In genomic region chr6:112501156-112501555, GRCm38 (mm10) we compare ENCODE assay signal across 12 mouse cellular contexts. TPM values are rescaled to one million over a fixed set of nuclear protein-coding genes. Genes with fewer than 3 reads are reported as not detected.
A peak's percentile ranks its signal among the peaks of the same experiment; 100 is the strongest.
DNase-seq lines count a peak whose midpoint lies in the region; ATAC-seq and TF ChIP-seq lines count a peak whose summit lies in the region.
"Had no signal": no experiment of that assay in that cellular context is flagged by ENCODE, and none has a peak within 500 bp of the region (broad histone marks: within the 10 kb centered on the region; RNA-seq: fewer than 3 reads in every experiment).

No protein-coding gene starts in this region.

- H3K79me2 ChIP-seq in liver, adult 2 months (ENCODE audit: control insufficient read depth, insufficient read depth, low read length), result no peaks in the 10 kb centered on the region

- CTCF ChIA-PET in Patski (lab: Charles Lee), result interaction anchor here (1.1 to 1.7 kb wide), 2 partner anchors 9 to 10 kb away, joined by 3 read pairs; no protein-coding TSS in a partner anchor

- H3K27ac ChIP-seq in liver, adult 2 months (replicated peaks; ENCODE audit: insufficient read depth, low read depth, low read length), result no peak overlapping the region
- H3K27ac ChIP-seq in liver, embryonic 11.5 days (ENCODE audit: low read depth, low read length), result no peak overlapping the region
- H3K27ac ChIP-seq in midbrain, embryonic 11.5 days (ENCODE audit: low read depth, low read length), result no peak overlapping the region
- H3K27ac ChIP-seq: embryonic facial prominence, embryonic 15.5 days; neural tube, embryonic 12.5 days had no signal

- peak; percentile 22; the same call in 1 of the 2 replicates for TF ChIP-seq CTCF in liver, adult 2 months (IDR thresholded peaks at IDR 0.05; ENCODE audit: low read depth, low read length)
- peak; percentile 17 for TF ChIP-seq CTCF in Patski (IDR thresholded peaks at IDR 0.05)

- no peaks in the 10 kb centered on the region for H3K36me3 ChIP-seq in liver, adult 2 months (ENCODE audit: control insufficient read depth, insufficient read depth, low read length)
- no peaks in the 10 kb centered on the region for H3K36me3 ChIP-seq in liver, embryonic 11.5 days (ENCODE audit: control insufficient read depth, insufficient read depth, low read length)
- no peaks in the 10 kb centered on the region for H3K36me3 ChIP-seq in midbrain, embryonic 11.5 days (ENCODE audit: control insufficient read depth, insufficient read depth, low read length)
- H3K36me3 ChIP-seq: embryonic facial prominence, embryonic 15.5 days; neural tube, embryonic 12.5 days had no signal

- H3K27me3 ChIP-seq in liver, adult 2 months (ENCODE audit: control insufficient read depth, insufficient read depth, low read length), result no peaks in the 10 kb centered on the region
- no peaks in the 10 kb centered on the region for H3K27me3 ChIP-seq in liver, embryonic 11.5 days (replicated peaks; ENCODE audit: control insufficient read depth, insufficient read depth, low read length)
- H3K27me3 ChIP-seq in Patski, result no peaks in the 10 kb centered on the region
- H3K27me3 ChIP-seq in midbrain, embryonic 11.5 days (ENCODE audit: control insufficient read depth, insufficient read depth, low read length), result no peaks in the 10 kb centered on the region
- H3K27me3 ChIP-seq: embryonic facial prominence, embryonic 15.5 days; neural tube, embryonic 12.5 days had no signal

- ATAC-seq in liver, embryonic 11.5 days (replicated peaks; ENCODE audit: low FRiP score), result no peak
- ATAC-seq in Patski, result no peak
- ATAC-seq in granulocyte monocyte progenitor cell, adult 5-6 weeks (replicated peaks; ENCODE audit: poor library complexity, severe bottlenecking), result peak; percentile 33
- ATAC-seq in midbrain, embryonic 11.5 days (ENCODE audit: low FRiP score), result no peak

- in situ Hi-C loops in Patski (cut with MboI; ENCODE audit: low pct_unique_long_range_greater_than_20kb), result no loop called here

- WGBS in liver, adult 2 months, result 30% methylated on average over 2 of the region's 2 CpGs
- 57% methylated on average over 2 of the region's 2 CpGs for WGBS in liver, embryonic 11.5 days
- WGBS in midbrain, embryonic 11.5 days, result 81% methylated on average over 2 of the region's 2 CpGs

- H3K4me3 ChIP-seq in liver, adult 2 months (ENCODE audit: insufficient read depth, low read depth, low read length), result no peak overlapping the region
- H3K4me3 ChIP-seq in liver, embryonic 11.5 days (ENCODE audit: low read depth, low read length), result no peak overlapping the region
- no peak overlapping the region for H3K4me3 ChIP-seq in midbrain, embryonic 11.5 days (ENCODE audit: low read depth, low read length)
- H3K4me3 ChIP-seq: embryonic facial prominence, embryonic 15.5 days; neural tube, embryonic 12.5 days had no signal

- H3K9me3 ChIP-seq in liver, embryonic 11.5 days (ENCODE audit: control insufficient read depth, low read length), result no peaks in the 10 kb centered on the region
- H3K9me3 ChIP-seq in midbrain, embryonic 11.5 days (ENCODE audit: control insufficient read depth, low read length), result no peaks in the 10 kb centered on the region
- H3K9me3 ChIP-seq: embryonic facial prominence, embryonic 15.5 days; neural tube, embryonic 12.5 days had no signal

- H3K9ac ChIP-seq in liver, adult 2 months (ENCODE audit: low read depth, low read length), result no peak overlapping the region
- H3K9ac ChIP-seq in liver, embryonic 11.5 days (ENCODE audit: low read depth, low read length), result no peak overlapping the region
- no peak overlapping the region for H3K9ac ChIP-seq in midbrain, embryonic 11.5 days (ENCODE audit: low read length)
- H3K9ac ChIP-seq: embryonic facial prominence, embryonic 15.5 days; neural tube, embryonic 12.5 days had no signal

- peak; percentile 55 for DNase-seq in gastrocnemius, postnatal 10 days
- DNase-seq in gastrocnemius, adult 8-10 months (ENCODE audit: low spot score in 2 of 2), result no peak
- peak; percentile 67 for DNase-seq in liver, adult 2 months (ENCODE audit: extremely low read depth, low read depth, low spot score)
- no peak for DNase-seq in liver, embryonic 11.5 days (ENCODE audit: low spot score)
- no peak for DNase-seq in Patski (ENCODE audit: low read depth, low spot score)
- DNase-seq in neural tube, embryonic 10.5 days (ENCODE audit: extremely low spot score, low spot score), result no peak
- no peak for DNase-seq in midbrain, embryonic 11.5 days (ENCODE audit: low spot score, missing footprints)

- POLR2A ChIA-PET in Patski (lab: Charles Lee), result no interaction called here

- no peak for TF ChIP-seq POLR2A in liver, adult 2 months (IDR thresholded peaks at IDR 0.05; ENCODE audit: extremely low read depth, insufficient read depth, low read length)

- peaks cover 18% of the 10 kb centered on the region for H3K4me1 ChIP-seq in liver, adult 2 months (ENCODE audit: control insufficient read depth, insufficient read depth, low read length)
- H3K4me1 ChIP-seq in liver, embryonic 11.5 days (replicated peaks; ENCODE audit: control insufficient read depth, insufficient read depth, low read length), result no peaks in the 10 kb centered on the region
- H3K4me1 ChIP-seq in midbrain, embryonic 11.5 days (ENCODE audit: control insufficient read depth, insufficient read depth, low read length), result no peaks in the 10 kb centered on the region
- H3K4me1 ChIP-seq: embryonic facial prominence, embryonic 15.5 days; neural tube, embryonic 12.5 days had no signal

- no peak overlapping the region for H3K4me2 ChIP-seq in liver, embryonic 11.5 days
- no peak overlapping the region for H3K4me2 ChIP-seq in midbrain, embryonic 11.5 days
- H3K4me2 ChIP-seq: embryonic facial prominence, embryonic 15.5 days; neural tube, embryonic 12.5 days had no signal

RNA-seq across cellular contexts. Expression of gene Oxtr, which starts 11.4 kb away (rescaled TPM):
- total RNA-seq in gastrocnemius, postnatal 10 days (2021), result under 1 TPM; 0.23 to 0.34 TPM
- 1 to 10 TPM in 3 of 4 experiments, not detected in 1; 1.2 to 2.4 (median 2.4) TPM for total RNA-seq in gastrocnemius, adult 8-10 months (2022)
- 0.34 TPM in 1 of 2 replicates, not detected in the other for total RNA-seq in liver, adult 2 months (2014; rRNA removed)
- polyA plus RNA-seq in liver, adult 2 months (2012; rRNA removed), result not detected in 2 replicates
- polyA plus RNA-seq in liver, embryonic 11.5 days (2014; fragmentation: Nextera tagmentation; extraction: Ambion mirVana), result 0.04 TPM in 1 of 2 replicates, not detected in the other
- polyA plus RNA-seq in Patski (2021), result 2.3 TPM
- not detected in 2 replicates for total RNA-seq in granulocyte monocyte progenitor cell, adult 5-6 weeks (2014; fragmentation: Nextera tagmentation)
- not detected in 2 replicates for total RNA-seq in granulocyte monocyte progenitor cell, adult 5-6 weeks (2017)
- polyA plus RNA-seq in midbrain, embryonic 11.5 days (2014; fragmentation: Nextera tagmentation; extraction: Ambion mirVana), result 0.11 and 0.26 TPM in 2 replicates
- total RNA-seq: CH12.LX; megakaryocyte-erythroid progenitor cell, adult 5-6 weeks had no signal

RNA-seq across cellular contexts. Expression of gene Cav3, which starts 41.9 kb away (rescaled TPM):
- total RNA-seq in gastrocnemius, postnatal 10 days (2021), result 100 to 1,000 TPM; 162 to 173 TPM
- 10 to 100 TPM; 49.1 to 54.8 (median 53.1) TPM for total RNA-seq in gastrocnemius, adult 8-10 months (2022)
- 0.18 TPM in 1 of 2 replicates, not detected in the other for total RNA-seq in liver, adult 2 months (2014; rRNA removed)
- not detected in 2 replicates for polyA plus RNA-seq in liver, adult 2 months (2012; rRNA removed)
- polyA plus RNA-seq in liver, embryonic 11.5 days (2014; fragmentation: Nextera tagmentation; extraction: Ambion mirVana), result 0.52 TPM in 1 of 2 replicates, not detected in the other
- polyA plus RNA-seq in Patski (2021), result not detected
- total RNA-seq in granulocyte monocyte progenitor cell, adult 5-6 weeks (2014; fragmentation: Nextera tagmentation), result not detected in 2 replicates
- not detected in 2 replicates for total RNA-seq in granulocyte monocyte progenitor cell, adult 5-6 weeks (2017)
- polyA plus RNA-seq in midbrain, embryonic 11.5 days (2014; fragmentation: Nextera tagmentation; extraction: Ambion mirVana), result 0.11 TPM in 1 of 2 replicates, not detected in the other
- total RNA-seq: CH12.LX; megakaryocyte-erythroid progenitor cell, adult 5-6 weeks had no signal

Comparison
In these comparisons a context has a peak if more than half of its experiments do, and no peak if none do; other contexts are left out.
1. DNase-seq: peak in gastrocnemius, postnatal 10 days (single experiment) and liver, adult 2 months (single experiment); none in gastrocnemius, adult 8-10 months (0 of 2), liver, embryonic 11.5 days (single experiment), Patski (single experiment), neural tube, embryonic 10.5 days (single experiment) and midbrain, embryonic 11.5 days (single experiment).
2. RNA of gene Cav3, which starts 41.9 kb away (total RNA-seq): 162 to 173 TPM in gastrocnemius, postnatal 10 days and 49.1 to 54.8 TPM in gastrocnemius, adult 8-10 months; 0.18 TPM in liver, adult 2 months and not detected in granulocyte monocyte progenitor cell, adult 5-6 weeks; every median in the first group is over 10 times any median in the second.